Mouse (Mus musculus) embryo, embryonic 9.5 days (tissue): ENCODE measurements around the gene Sgca.

Experiments used
- DNase-seq: peaks from one replicate; pipeline ENCODE4 v3.0.0-alpha.2; 2017; ENCODE audit errors: extremely low spot score

Gene Sgca

GRCm38 (mm10) chr11:94913302-94914090, 62.6 kb downstream of the Sgca start:
- DNase-seq = no peak
